Mouse (Mus musculus): ENCODE data around the gene Dchs2. TPM values are rescaled to one million over a fixed set of nuclear protein-coding genes. Genes with fewer than 3 reads are reported as not detected.
A peak's percentile ranks its signal among the peaks of the same experiment; 100 is the strongest.

Gene Dchs2
- polyA plus RNA-seq, 1 experiment from 2014 or later, result 0.02 TPM

- Histone ChIP-seq H3K4me2 (ENCODE audit: low read depth, low read length) (peak overlapping the region; percentile 61), H3K36me3 (replicated peaks; ENCODE audit: insufficient read depth, low read length) (no peaks in the 10 kb centered on the region), H3K4me3 (ENCODE audit: low read depth, low read length) (peak overlapping the region; percentile 40), H3K4me1 (ENCODE audit: insufficient read depth) (no peaks in the 10 kb centered on the region), H3K27me3 (ENCODE audit: insufficient read depth, low read length) (peaks cover 54% of the 10 kb centered on the region), H3K9ac (replicated peaks) (no peak overlapping the region), H3K27ac (ENCODE audit: low read depth) (no peak overlapping the region), H3K9me3 (ENCODE audit: low read length) (no peaks in the 10 kb centered on the region)
- DNase-seq (no peak), ATAC-seq (no peak)
- WGBS (ENCODE audit: insufficient replicate concordance), result 1% methylated on average over 35 of the region's 37 CpGs
- TF ChIP-seq CTCF (IDR thresholded peaks at IDR 0.05; ENCODE audit: low read depth) (no peak), EP300 (IDR thresholded peaks at IDR 0.05; ENCODE audit: low read depth) (no peak)
Observed at GRCm38 (mm10) chr3:83127088-83127725, 541 bp upstream of the Dchs2 start.

GRCm38 (mm10) chr3:83128449-83128922, 738 bp downstream of the Dchs2 start:
- Histone ChIP-seq H3K27ac (ENCODE audit: low read depth) (no peak overlapping the region), H3K36me3 (replicated peaks; ENCODE audit: insufficient read depth, low read length) (no peaks in the 10 kb centered on the region), H3K9me3 (ENCODE audit: low read length) (no peaks in the 10 kb centered on the region), H3K27me3 (ENCODE audit: insufficient read depth, low read length) (peaks cover 54% of the 10 kb centered on the region), H3K9ac (replicated peaks) (no peak overlapping the region), H3K4me1 (ENCODE audit: insufficient read depth) (no peaks in the 10 kb centered on the region), H3K4me2 (ENCODE audit: low read depth, low read length) (peak overlapping the region; percentile 61), H3K4me3 (ENCODE audit: low read depth, low read length) (peak overlapping the region; percentile 40)
- WGBS (ENCODE audit: insufficient replicate concordance), result 2% methylated on average over 43 of the region's 43 CpGs
- ATAC-seq (no peak), DNase-seq (no peak)
- no peak for TF ChIP-seq EP300 (IDR thresholded peaks at IDR 0.05; ENCODE audit: low read depth)
- no peak for TF ChIP-seq CTCF (IDR thresholded peaks at IDR 0.05; ENCODE audit: low read depth)

GRCm38 (mm10) chr3:83129151-83129550, 1.4 kb downstream of the Dchs2 start:
- TF ChIP-seq CTCF (IDR thresholded peaks at IDR 0.05; ENCODE audit: low read depth) (no peak), EP300 (IDR thresholded peaks at IDR 0.05; ENCODE audit: low read depth) (no peak)
- Histone ChIP-seq H3K4me1 (ENCODE audit: insufficient read depth) (no peaks in the 10 kb centered on the region), H3K27me3 (ENCODE audit: insufficient read depth, low read length) (peaks cover 54% of the 10 kb centered on the region), H3K9ac (replicated peaks) (no peak overlapping the region), H3K9me3 (ENCODE audit: low read length) (no peaks in the 10 kb centered on the region), H3K4me2 (ENCODE audit: low read depth, low read length) (no peak overlapping the region), H3K4me3 (ENCODE audit: low read depth, low read length) (no peak overlapping the region), H3K27ac (ENCODE audit: low read depth) (no peak overlapping the region), H3K36me3 (replicated peaks; ENCODE audit: insufficient read depth, low read length) (no peaks in the 10 kb centered on the region)
- 6% methylated on average over 22 of the region's 22 CpGs for WGBS (ENCODE audit: insufficient replicate concordance)
- ATAC-seq, result no peak
- DNase-seq, result no peak

GRCm38 (mm10) chr3:83136413-83136812, 8.7 kb downstream of the Dchs2 start:
- WGBS (ENCODE audit: insufficient replicate concordance), result 64% methylated on average over 7 of the region's 7 CpGs
- H3K9ac ChIP-seq (replicated peaks), result no peak overlapping the region
- ATAC-seq (no peak), DNase-seq (no peak)
- no peaks in the 10 kb centered on the region for H3K9me3 ChIP-seq (ENCODE audit: low read length)
- TF ChIP-seq EP300 (IDR thresholded peaks at IDR 0.05; ENCODE audit: low read depth) (no peak), CTCF (IDR thresholded peaks at IDR 0.05; ENCODE audit: low read depth) (no peak)
- no peaks in the 10 kb centered on the region for H3K36me3 ChIP-seq (replicated peaks; ENCODE audit: insufficient read depth, low read length)
- H3K4me3 ChIP-seq (ENCODE audit: low read depth, low read length), result no peak overlapping the region
- no peak overlapping the region for H3K27ac ChIP-seq (ENCODE audit: low read depth)
- no peaks in the 10 kb centered on the region for H3K4me1 ChIP-seq (ENCODE audit: insufficient read depth)
- H3K27me3 ChIP-seq (ENCODE audit: insufficient read depth, low read length), result no peaks in the 10 kb centered on the region
- no peak overlapping the region for H3K4me2 ChIP-seq (ENCODE audit: low read depth, low read length)

- no peak overlapping the region for H3K27ac ChIP-seq (ENCODE audit: low read depth)
- ATAC-seq, result no peak
- no peak overlapping the region for H3K4me2 ChIP-seq (ENCODE audit: low read depth, low read length)
- H3K9ac ChIP-seq (replicated peaks), result no peak overlapping the region
- no peak overlapping the region for H3K4me3 ChIP-seq (ENCODE audit: low read depth, low read length)
- no peaks in the 10 kb centered on the region for H3K4me1 ChIP-seq (ENCODE audit: insufficient read depth)
- TF ChIP-seq EP300 (IDR thresholded peaks at IDR 0.05; ENCODE audit: low read depth), result no peak
- no peak for TF ChIP-seq CTCF (IDR thresholded peaks at IDR 0.05; ENCODE audit: low read depth)
- no peaks in the 10 kb centered on the region for H3K27me3 ChIP-seq (ENCODE audit: insufficient read depth, low read length)
- H3K9me3 ChIP-seq (ENCODE audit: low read length), result no peaks in the 10 kb centered on the region
- 65% methylated on average over 2 of the region's 2 CpGs for WGBS (ENCODE audit: insufficient replicate concordance)
- DNase-seq, result no peak
- H3K36me3 ChIP-seq (replicated peaks; ENCODE audit: insufficient read depth, low read length), result no peaks in the 10 kb centered on the region
Observed at GRCm38 (mm10) chr3:83138820-83139219, 11.1 kb downstream of the Dchs2 start.

GRCm38 (mm10) chr3:83145610-83146009, 17.9 kb downstream of the Dchs2 start:
- H3K4me2 ChIP-seq (ENCODE audit: low read depth, low read length), result no peak overlapping the region
- no peaks in the 10 kb centered on the region for H3K36me3 ChIP-seq (replicated peaks; ENCODE audit: insufficient read depth, low read length)
- DNase-seq, result no peak
- H3K27me3 ChIP-seq (ENCODE audit: insufficient read depth, low read length), result no peaks in the 10 kb centered on the region
- ATAC-seq, result no peak
- no peaks in the 10 kb centered on the region for H3K4me1 ChIP-seq (ENCODE audit: insufficient read depth)
- H3K9me3 ChIP-seq (ENCODE audit: low read length), result no peaks in the 10 kb centered on the region
- WGBS (ENCODE audit: insufficient replicate concordance), result 35% methylated on average over 3 of the region's 3 CpGs
- TF ChIP-seq EP300 (IDR thresholded peaks at IDR 0.05; ENCODE audit: low read depth) (no peak), CTCF (IDR thresholded peaks at IDR 0.05; ENCODE audit: low read depth) (no peak)
- H3K27ac ChIP-seq (ENCODE audit: low read depth), result no peak overlapping the region
- H3K4me3 ChIP-seq (ENCODE audit: low read depth, low read length), result no peak overlapping the region
- H3K9ac ChIP-seq (replicated peaks), result no peak overlapping the region
